Mouse (Mus musculus) limb, embryonic 13.5 days (tissue): Measurements from ENCODE around the gene Gpn2. TPM values are rescaled to one million over a fixed set of nuclear protein-coding genes. Genes with fewer than 3 reads are reported as not detected.

Source experiments
- ATAC-seq: fragments of 200-750 bp; cut with Nextera tagmentation; 2 replicates; pipeline ENCODE4 v1.8.0; 2017; ENCODE audit warnings: low read depth, moderate number of reproducible peaks, moderate TSS enrichment; ENCODE audit not compliant: low FRiP score
- H3K27ac ChIP-seq: fragments of 300-500 bp; sonication (generic); 2 replicates; pipeline ENCODE4 v1.5.1; 2015; ENCODE audit warnings: inconsistent platforms, mild to moderate bottlenecking, moderate library complexity
- H3K27me3 ChIP-seq: fragments of 300-500 bp; sonication (generic); 2 replicates; pipeline ENCODE4 v1.6.1; 2015; ENCODE audit warnings: mild to moderate bottlenecking, inconsistent platforms
- H3K36me3 ChIP-seq: fragments of 300-500 bp; sonication (generic); 2 replicates; pipeline ENCODE4 v1.6.1; 2015; ENCODE audit warnings: inconsistent platforms, mild to moderate bottlenecking, moderate library complexity
- H3K4me1 ChIP-seq: fragments of 300-500 bp; sonication (generic); 2 replicates; pipeline ENCODE4 v1.6.1; 2015; ENCODE audit warnings: inconsistent platforms
- H3K4me2 ChIP-seq: fragments of 300-500 bp; sonication (generic); replicated peaks from 2 replicates; pipeline ENCODE4 v1.6.1; 2015; ENCODE audit warnings: inconsistent platforms, mild to moderate bottlenecking, moderate library complexity
- H3K4me3 ChIP-seq: fragments of 300-500 bp; sonication (generic); 2 replicates; pipeline ENCODE4 v1.5.1; 2015; ENCODE audit warnings: moderate library complexity, mild to moderate bottlenecking, inconsistent platforms
- H3K9ac ChIP-seq: fragments of 300-500 bp; sonication (generic); 2 replicates; pipeline ENCODE4 v1.6.1; 2015; ENCODE audit warnings: mild to moderate bottlenecking, inconsistent platforms
- H3K9me3 ChIP-seq: fragments of 300-500 bp; sonication (generic); 2 replicates; pipeline ENCODE4 v1.6.1; 2016; ENCODE audit warnings: inconsistent platforms
- WGBS: fragments of 180-500 bp; shearing (Covaris S2); methylation state at CpG from one replicate; pipeline ENCODE4 v1.1.7; 2015; 5-methylcytosine and 5-hydroxymethylcytosine counted together
- polyA plus RNA-seq: library from polyadenylated mRNA; unstranded; fragments of >200 nt; fragmentation: Nextera tagmentation; extraction: Ambion mirVana; gene quantifications from 2 replicates; pipeline ENCODE4 v1.2.1, GENCODE M21; 2015

The Gpn2 gene
- polyA plus RNA-seq, 1 experiment from 2014 or later, result 18.0 TPM

GRCm38 (mm10) chr4:133613026-133613425, 28.9 kb downstream of the Gpn2 start:
- Histone ChIP-seq H3K9ac (no peak overlapping the region), H3K27me3 (no peaks in the 10 kb centered on the region), H3K27ac (no peak overlapping the region), H3K36me3 (peaks cover 94% of the 10 kb centered on the region), H3K4me2 (no peak overlapping the region), H3K9me3 (peaks cover 8% of the 10 kb centered on the region; the same call in 1 of the 2 replicates), H3K4me3 (no peak overlapping the region), H3K4me1 (no peaks in the 10 kb centered on the region)
- 94% methylated on average over 8 of the region's 8 CpGs for WGBS
- ATAC-seq, result no peak

DNA sequence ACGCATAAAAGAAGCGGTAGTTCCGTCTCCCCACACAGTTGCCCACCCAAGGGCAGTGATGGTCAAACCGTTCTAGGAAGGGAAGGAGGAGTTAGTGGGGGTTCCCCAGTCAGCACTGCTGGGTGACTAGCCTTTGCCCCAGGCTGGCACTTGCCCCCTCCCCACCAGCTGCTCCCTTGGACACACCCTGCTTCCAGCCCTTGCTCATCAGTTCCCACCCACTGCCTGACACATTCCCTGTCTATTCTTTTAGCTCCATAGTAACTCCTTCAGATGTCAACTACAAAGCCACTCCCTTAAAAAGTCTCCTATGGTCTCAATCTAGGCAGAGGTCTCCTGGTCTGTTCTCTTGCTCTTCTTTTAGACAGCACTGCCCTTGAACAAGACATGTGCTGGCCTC, 29.7 kb downstream of the Gpn2 start:
- Histone ChIP-seq H3K9me3 (peaks cover 8% of the 10 kb centered on the region; the same call in 1 of the 2 replicates), H3K9ac (no peak overlapping the region), H3K36me3 (peaks cover 90% of the 10 kb centered on the region), H3K4me2 (no peak overlapping the region), H3K4me3 (no peak overlapping the region), H3K4me1 (no peaks in the 10 kb centered on the region), H3K27me3 (no peaks in the 10 kb centered on the region), H3K27ac (no peak overlapping the region)
- WGBS, result 88% methylated on average over 4 of the region's 4 CpGs
- ATAC-seq, result no peak

DNA sequence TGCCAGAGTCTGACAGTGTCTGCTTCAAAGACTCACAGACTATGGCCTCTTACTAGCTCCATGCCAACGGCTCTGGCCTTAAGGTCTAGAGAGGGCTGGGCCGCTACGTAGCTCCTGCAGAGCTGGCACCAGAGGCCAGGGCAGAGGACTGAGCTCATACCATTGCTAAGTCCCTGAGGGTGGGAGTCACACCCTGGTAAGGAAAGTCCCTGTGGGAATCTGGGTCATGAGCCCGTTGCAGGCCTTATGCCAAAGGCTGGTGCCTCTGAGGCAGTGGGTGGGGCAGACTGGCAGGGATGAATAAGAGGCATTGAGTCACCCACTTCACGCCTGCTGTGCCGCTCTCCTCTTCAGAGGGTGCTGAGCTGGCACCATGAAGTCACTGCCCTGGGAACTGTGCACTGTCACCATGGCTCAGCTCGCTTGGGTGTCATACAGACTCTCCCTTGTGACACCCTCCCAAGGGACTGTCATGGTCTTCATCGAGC, 30.2 kb downstream of the Gpn2 start:
- H3K4me2 ChIP-seq, result no peak overlapping the region
- H3K36me3 ChIP-seq, result peaks cover 90% of the 10 kb centered on the region
- no peak overlapping the region for H3K9ac ChIP-seq
- no peak overlapping the region for H3K27ac ChIP-seq
- no peaks in the 10 kb centered on the region for H3K27me3 ChIP-seq
- WGBS, result 81% methylated on average over 8 of the region's 8 CpGs
- H3K9me3 ChIP-seq, result peaks cover 8% of the 10 kb centered on the region; the same call in 1 of the 2 replicates
- no peak overlapping the region for H3K4me3 ChIP-seq
- ATAC-seq, result no peak
- H3K4me1 ChIP-seq, result no peaks in the 10 kb centered on the region

GRCm38 (mm10) chr4:133615416-133615815, 31.3 kb downstream of the Gpn2 start:
- Histone ChIP-seq H3K4me2 (no peak overlapping the region), H3K27ac (no peak overlapping the region), H3K4me3 (no peak overlapping the region), H3K36me3 (peaks cover 90% of the 10 kb centered on the region), H3K9ac (no peak overlapping the region), H3K27me3 (no peaks in the 10 kb centered on the region), H3K4me1 (no peaks in the 10 kb centered on the region), H3K9me3 (peaks cover 8% of the 10 kb centered on the region; the same call in 1 of the 2 replicates)
- no peak for ATAC-seq
- 79% methylated on average over 10 of the region's 10 CpGs for WGBS

DNA sequence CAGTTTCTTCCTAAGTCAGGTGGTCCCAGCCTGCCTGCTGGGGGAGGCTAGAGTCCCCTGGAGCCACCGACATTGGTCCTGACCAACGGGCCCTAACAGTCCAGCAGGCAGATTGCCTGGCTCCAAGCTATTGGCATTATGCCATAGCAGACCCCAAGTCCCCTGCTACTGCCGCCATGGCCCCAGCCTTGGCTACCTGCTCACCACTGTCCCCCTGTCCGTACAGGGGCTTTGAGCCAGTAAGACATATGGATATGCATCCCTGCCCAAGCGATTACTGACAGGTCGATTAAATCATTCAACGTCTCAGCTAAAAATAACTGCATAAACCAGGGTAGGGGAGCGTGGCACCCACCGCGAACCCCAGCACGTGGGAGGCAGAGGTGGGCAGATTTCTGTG, 33.8 kb downstream of the Gpn2 start:
- no peak for ATAC-seq
- H3K4me1 ChIP-seq, result no peaks in the 10 kb centered on the region
- H3K36me3 ChIP-seq, result peaks cover 87% of the 10 kb centered on the region
- H3K9ac ChIP-seq, result no peak overlapping the region
- no peaks in the 10 kb centered on the region for H3K27me3 ChIP-seq
- no peak overlapping the region for H3K4me3 ChIP-seq
- H3K4me2 ChIP-seq, result no peak overlapping the region
- H3K9me3 ChIP-seq, result no peaks in the 10 kb centered on the region
- 93% methylated on average over 11 of the region's 11 CpGs for WGBS
- H3K27ac ChIP-seq, result no peak overlapping the region

DNA sequence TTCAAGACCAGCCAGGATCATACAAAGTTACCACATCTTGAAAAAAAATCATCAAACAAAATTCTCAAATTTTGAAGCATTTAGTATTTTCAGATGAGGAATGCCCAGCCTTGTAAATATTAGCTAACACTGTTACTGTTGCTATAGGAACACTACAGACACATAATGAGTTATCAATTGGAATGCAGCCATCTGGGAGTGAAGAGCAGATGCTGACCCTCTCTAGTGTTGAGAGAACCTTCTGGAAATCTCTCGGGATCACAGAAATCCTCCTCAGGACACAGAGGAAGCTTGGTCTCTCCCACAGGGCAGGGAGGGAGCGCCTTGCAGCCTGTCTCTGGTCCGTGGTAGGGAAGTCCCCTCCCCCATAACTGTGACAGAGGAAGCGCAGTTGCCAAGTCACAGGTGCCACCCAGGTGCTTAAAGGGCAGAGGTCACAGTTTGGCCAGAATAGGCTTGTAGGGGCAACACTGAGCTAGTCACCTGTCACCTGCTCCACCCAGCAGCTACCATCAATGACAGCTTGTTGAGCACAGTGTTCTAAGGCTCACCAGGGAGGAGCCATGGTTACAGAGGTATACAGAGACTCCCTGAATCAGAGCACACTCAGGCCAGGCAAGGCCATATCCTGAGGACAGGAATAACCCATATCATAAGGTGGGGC, 35.4 kb downstream of the Gpn2 start:
- no peak overlapping the region for H3K27ac ChIP-seq
- no peak overlapping the region for H3K4me3 ChIP-seq
- H3K36me3 ChIP-seq, result peaks cover 82% of the 10 kb centered on the region
- H3K9me3 ChIP-seq, result no peaks in the 10 kb centered on the region
- H3K4me2 ChIP-seq, result no peak overlapping the region
- WGBS, result 77% methylated on average over 4 of the region's 4 CpGs
- no peaks in the 10 kb centered on the region for H3K27me3 ChIP-seq
- H3K9ac ChIP-seq, result no peak overlapping the region
- ATAC-seq, result no peak
- H3K4me1 ChIP-seq, result no peaks in the 10 kb centered on the region

DNA sequence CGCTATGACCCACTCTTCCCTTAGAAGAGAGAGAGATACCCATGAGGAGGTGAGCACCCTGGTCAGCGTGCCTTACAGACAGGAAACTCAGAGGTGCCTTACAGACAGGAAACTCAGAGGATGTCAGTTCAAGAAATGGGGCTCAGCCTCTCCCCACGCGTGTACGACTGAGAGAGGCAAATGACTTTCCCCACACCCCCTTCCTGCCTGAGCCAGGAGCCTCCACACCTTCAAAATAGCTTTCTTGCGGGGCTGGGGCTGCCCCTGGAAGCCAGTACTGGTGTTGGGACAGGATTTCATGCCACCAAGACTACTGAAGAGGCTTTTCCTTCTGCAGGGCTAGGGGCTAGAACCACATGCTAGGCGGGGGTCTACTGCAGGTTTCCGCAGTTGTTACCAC, 36.5 kb downstream of the Gpn2 start:
- Histone ChIP-seq H3K4me2 (no peak overlapping the region), H3K27ac (no peak overlapping the region), H3K27me3 (no peaks in the 10 kb centered on the region), H3K4me1 (no peaks in the 10 kb centered on the region), H3K9ac (no peak overlapping the region), H3K9me3 (no peaks in the 10 kb centered on the region), H3K4me3 (no peak overlapping the region), H3K36me3 (peaks cover 82% of the 10 kb centered on the region)
- 84% methylated on average over 8 of the region's 8 CpGs for WGBS
- ATAC-seq, result no peak

GRCm38 (mm10) chr4:133622161-133622695, 38.1 kb downstream of the Gpn2 start:
- Histone ChIP-seq H3K4me2 (no peak overlapping the region), H3K4me1 (no peaks in the 10 kb centered on the region), H3K27ac (no peak overlapping the region), H3K36me3 (peaks cover 84% of the 10 kb centered on the region), H3K9me3 (no peaks in the 10 kb centered on the region), H3K9ac (no peak overlapping the region), H3K27me3 (no peaks in the 10 kb centered on the region), H3K4me3 (no peak overlapping the region)
- no peak for ATAC-seq
- 81% methylated on average over 10 of the region's 11 CpGs for WGBS

- Histone ChIP-seq H3K36me3 (peaks cover 67% of the 10 kb centered on the region), H3K27me3 (no peaks in the 10 kb centered on the region), H3K9ac (no peak overlapping the region), H3K27ac (no peak overlapping the region), H3K4me1 (no peaks in the 10 kb centered on the region), H3K4me3 (no peak overlapping the region), H3K4me2 (no peak overlapping the region), H3K9me3 (no peaks in the 10 kb centered on the region)
- WGBS, result 89% methylated on average over 7 of the region's 7 CpGs
- no peak for ATAC-seq
These were observed 40.7 kb downstream of the Gpn2 start for GRCm38 (mm10) chr4:133624830-133625229.

GRCm38 (mm10) chr4:133625621-133626071, 41.5 kb downstream of the Gpn2 start:
- 64% methylated on average over 11 of the region's 11 CpGs for WGBS
- Histone ChIP-seq H3K4me1 (0 out of 2 replicates have a peak, but pooled peaks cover 4% of the 10 kb centered on the region), H3K4me3 (no peak overlapping the region), H3K27ac (no peak overlapping the region; the same call in 1 of the 2 replicates), H3K27me3 (no peaks in the 10 kb centered on the region), H3K4me2 (no peak overlapping the region), H3K36me3 (peaks cover 59% of the 10 kb centered on the region), H3K9ac (no peak overlapping the region), H3K9me3 (no peaks in the 10 kb centered on the region)
- 0 out of 2 replicates have a peak, but pooled peaks have one; percentile 15 for ATAC-seq

- 55% methylated on average over 5 of the region's 5 CpGs for WGBS
- no peak overlapping the region for H3K4me2 ChIP-seq
- H3K9me3 ChIP-seq, result no peaks in the 10 kb centered on the region
- H3K27ac ChIP-seq, result no peak overlapping the region
- peaks cover 53% of the 10 kb centered on the region for H3K36me3 ChIP-seq
- H3K4me3 ChIP-seq, result no peak overlapping the region
- peaks cover 9% of the 10 kb centered on the region for H3K4me1 ChIP-seq
- ATAC-seq, result no peak
- H3K9ac ChIP-seq, result no peak overlapping the region
- H3K27me3 ChIP-seq, result no peaks in the 10 kb centered on the region
These were observed 42.1 kb downstream of the Gpn2 start for GRCm38 (mm10) chr4:133626221-133626620.

DNA sequence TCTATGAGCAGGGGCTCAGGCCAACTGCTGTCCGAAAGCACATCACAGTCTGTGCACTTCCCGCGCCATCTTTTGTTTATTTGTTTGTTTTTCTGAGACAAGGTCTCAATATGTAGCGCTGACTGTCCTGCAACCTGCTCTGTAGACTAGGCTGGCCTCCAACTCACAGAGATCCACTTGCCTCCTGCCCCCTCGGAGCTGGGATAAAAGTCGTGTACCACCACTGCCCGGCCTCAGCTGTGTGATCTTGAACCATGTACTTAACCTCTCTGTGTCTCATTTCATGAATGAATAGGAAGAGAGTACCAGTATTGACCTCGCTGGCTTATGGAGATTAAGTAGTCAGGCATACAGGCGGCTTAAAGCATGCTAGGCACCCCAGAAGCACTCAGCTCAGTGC, 42.5 kb downstream of the Gpn2 start:
- H3K27me3 ChIP-seq, result no peaks in the 10 kb centered on the region
- no peak for ATAC-seq
- no peak overlapping the region for H3K9ac ChIP-seq
- peaks cover 13% of the 10 kb centered on the region for H3K4me1 ChIP-seq
- H3K9me3 ChIP-seq, result no peaks in the 10 kb centered on the region
- no peak overlapping the region for H3K4me3 ChIP-seq
- H3K27ac ChIP-seq, result no peak overlapping the region
- WGBS, result 91% methylated on average over 9 of the region's 9 CpGs
- H3K4me2 ChIP-seq, result no peak overlapping the region
- peaks cover 49% of the 10 kb centered on the region for H3K36me3 ChIP-seq
